Mouse (Mus musculus): ENCODE results near the gene Gm11037.

DNA sequence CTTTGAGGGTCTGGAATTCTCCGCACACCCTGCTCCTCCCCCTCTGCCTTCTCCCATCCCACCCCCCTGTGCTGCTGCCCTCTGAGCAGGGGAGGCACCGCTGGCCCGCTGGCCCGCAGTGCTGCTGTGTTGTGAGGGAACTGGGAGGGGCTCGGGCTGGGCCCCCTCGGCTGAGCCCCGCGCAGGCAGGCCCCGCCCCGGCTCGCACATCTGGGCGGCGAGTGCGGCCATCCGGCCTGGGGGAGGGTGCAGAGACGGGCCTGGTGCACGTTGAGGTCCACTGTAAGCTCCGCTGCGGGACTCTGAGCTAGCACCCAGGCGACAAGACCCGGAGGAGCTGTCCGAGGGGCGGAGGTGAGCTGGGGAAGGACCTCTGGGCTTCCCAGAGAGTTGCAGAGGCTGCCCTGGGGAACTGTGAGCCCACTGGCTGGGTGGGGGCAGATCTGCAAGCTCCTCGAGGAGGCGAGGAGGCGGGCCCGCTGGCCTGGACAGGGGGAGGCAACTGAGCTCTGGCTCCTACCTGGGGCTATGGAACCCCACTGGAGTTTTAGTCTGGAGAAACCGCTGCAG is 6.1 kb upstream of the Gm11037 start, which contains the start of gene Hspa12b:
- TF ChIP-seq POLR2A (IDR thresholded peaks at IDR 0.05; ENCODE audit: insufficient read depth, low read depth, low read length) = no peak
- TF ChIP-seq CTCF (IDR thresholded peaks at IDR 0.05; ENCODE audit: insufficient read depth, low read depth, low read length) = no peak

Data from olfactory bulb, adult 2 months (tissue).